Mouse (Mus musculus) neural tube, embryonic 15.5 days (tissue): ENCODE measurements around the gene Rprd1b. TPM values are rescaled to one million over a fixed set of nuclear protein-coding genes. Genes with fewer than 3 reads are reported as not detected.

ENCODE experiments used
- ATAC-seq: fragments of 200-750 bp; cut with Nextera tagmentation; 2 replicates; pipeline ENCODE4 v1.8.0; 2017; ENCODE audit warnings: mild to moderate bottlenecking, moderate TSS enrichment, moderate library complexity; ENCODE audit not compliant: low FRiP score
- H3K27ac ChIP-seq: fragments of 300-500 bp; sonication (generic); replicated peaks from 2 replicates; pipeline ENCODE4 v1.5.1; 2015; ENCODE audit warnings: mild to moderate bottlenecking, inconsistent platforms
- H3K27me3 ChIP-seq: fragments of 300-500 bp; sonication (generic); replicated peaks from 2 replicates; pipeline ENCODE4 v1.6.1; 2015; ENCODE audit warnings: inconsistent platforms
- H3K36me3 ChIP-seq: fragments of 300-500 bp; sonication (generic); 2 replicates; pipeline ENCODE4 v1.6.1; 2015; ENCODE audit warnings: inconsistent platforms
- H3K4me1 ChIP-seq: fragments of 300-500 bp; sonication (generic); 2 replicates; pipeline ENCODE4 v1.6.1; 2015; ENCODE audit warnings: inconsistent platforms
- H3K4me2 ChIP-seq: fragments of 300-500 bp; sonication (generic); 2 replicates; pipeline ENCODE4 v1.6.1; 2015; ENCODE audit warnings: inconsistent platforms, mild to moderate bottlenecking, moderate library complexity
- H3K4me3 ChIP-seq: fragments of 300-500 bp; sonication (generic); replicated peaks from 2 replicates; pipeline ENCODE4 v1.5.1; 2015; ENCODE audit warnings: mild to moderate bottlenecking, inconsistent platforms
- H3K9ac ChIP-seq: fragments of 300-500 bp; sonication (generic); replicated peaks from 2 replicates; pipeline ENCODE4 v1.6.1; 2015; ENCODE audit warnings: mild to moderate bottlenecking, inconsistent platforms
- H3K9me3 ChIP-seq: fragments of 300-500 bp; sonication (generic); replicated peaks from 2 replicates; pipeline ENCODE4 v1.6.1; 2016; ENCODE audit warnings: inconsistent platforms
- WGBS: fragments of 180-500 bp; shearing (Covaris S2); methylation state at CpG from one replicate; pipeline ENCODE4 v1.1.7; 2015; ENCODE audit warnings: mixed read lengths; 5-methylcytosine and 5-hydroxymethylcytosine counted together
- polyA plus RNA-seq: library from polyadenylated mRNA; unstranded; fragments of >200 nt; fragmentation: Nextera tagmentation; extraction: Ambion mirVana; gene quantifications from 2 replicates; pipeline ENCODE4 v1.2.1, GENCODE M21; 2015

The Rprd1b gene
- polyA plus RNA-seq, 1 experiment from 2014 or later = 28.5 TPM

DNA sequence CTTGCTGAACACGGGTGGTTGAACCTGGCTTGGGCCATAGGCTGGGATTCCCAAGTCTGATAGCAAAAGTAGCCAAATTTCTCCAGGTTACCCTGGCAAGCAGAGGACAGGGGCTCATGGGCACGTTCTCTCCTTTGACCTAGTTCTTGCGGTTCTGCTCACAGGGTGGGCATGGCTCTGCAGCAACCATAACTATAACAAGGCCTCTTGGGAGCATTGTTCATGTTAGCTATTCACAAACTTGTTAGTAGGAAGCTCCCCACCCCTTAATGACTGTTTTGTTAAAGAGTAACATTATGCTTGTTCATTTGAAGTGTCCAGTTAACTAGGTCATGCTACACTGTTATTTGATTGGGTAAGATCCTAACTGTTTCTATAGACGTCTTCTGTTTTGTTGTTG, 137.5 kb downstream of the Rprd1b start:
- no peaks in the 10 kb centered on the region for H3K27me3 ChIP-seq
- no peak overlapping the region for H3K4me3 ChIP-seq
- no peak overlapping the region for H3K4me2 ChIP-seq
- ATAC-seq = no peak
- WGBS = 75% methylated on average over 4 of the region's 4 CpGs
- H3K36me3 ChIP-seq = no peaks in the 10 kb centered on the region
- H3K27ac ChIP-seq = no peak overlapping the region
- no peak overlapping the region for H3K9ac ChIP-seq
- H3K4me1 ChIP-seq = peaks cover 7% of the 10 kb centered on the region; the same call in 1 of the 2 replicates
- no peaks in the 10 kb centered on the region for H3K9me3 ChIP-seq

DNA sequence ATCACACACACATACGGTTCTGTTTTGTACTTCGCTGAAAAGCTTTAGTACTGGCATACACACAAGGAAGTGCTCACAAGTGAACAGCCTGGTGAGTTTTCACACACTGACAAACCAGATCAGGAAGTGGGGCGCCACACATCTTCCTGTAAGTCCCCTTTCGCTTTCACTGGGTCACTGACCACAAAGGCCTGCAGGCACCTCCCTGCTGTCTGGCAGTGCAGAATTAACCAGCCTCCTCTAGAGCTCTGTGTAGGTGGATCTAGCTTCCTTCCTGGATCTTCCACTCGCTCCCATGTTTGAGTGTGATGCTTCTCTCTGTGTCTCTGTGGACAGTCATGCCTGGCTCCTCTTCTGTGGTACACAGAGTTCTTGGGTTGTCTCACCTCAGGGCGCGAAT, 138.3 kb downstream of the Rprd1b start:
- Histone ChIP-seq H3K27me3 (no peaks in the 10 kb centered on the region), H3K4me2 (no peak overlapping the region), H3K27ac (no peak overlapping the region), H3K4me1 (peaks cover 7% of the 10 kb centered on the region; the same call in 1 of the 2 replicates), H3K36me3 (no peaks in the 10 kb centered on the region), H3K9ac (no peak overlapping the region), H3K4me3 (no peak overlapping the region), H3K9me3 (no peaks in the 10 kb centered on the region)
- no peak for ATAC-seq
- WGBS = 89% methylated on average over 7 of the region's 7 CpGs

DNA sequence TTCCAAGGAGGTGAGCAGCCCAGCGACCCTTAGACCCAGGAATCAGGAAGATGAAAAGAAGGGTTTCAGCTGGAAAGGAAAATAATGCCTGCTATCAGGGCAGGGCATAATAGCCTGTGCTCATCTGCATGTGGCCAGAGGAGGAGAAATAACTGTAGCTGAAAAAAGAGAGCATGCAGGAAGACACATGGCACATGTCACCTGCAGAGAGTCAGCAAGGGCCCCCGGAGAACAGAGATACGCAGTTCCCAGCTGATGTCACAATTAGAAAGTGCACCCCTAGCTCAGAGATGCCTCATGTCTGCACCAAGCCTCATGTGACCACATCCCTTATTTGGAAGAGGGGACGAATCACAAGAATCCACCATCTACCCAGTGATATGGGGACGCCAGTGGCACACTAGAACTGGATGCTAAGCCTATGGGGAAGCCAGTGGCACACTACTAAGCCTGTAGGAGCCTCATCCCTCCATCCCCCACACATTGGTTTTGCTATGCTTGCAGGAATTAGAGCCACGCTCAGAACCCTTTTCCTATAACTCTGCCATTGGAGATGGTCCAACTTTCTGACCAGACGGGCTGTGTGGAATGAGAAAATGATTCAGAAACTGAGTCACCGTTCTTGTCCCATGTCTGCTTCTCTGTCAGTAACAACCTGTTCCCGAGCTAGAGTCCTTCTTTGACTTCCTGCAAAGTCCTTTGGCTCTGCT, 139.4 kb downstream of the Rprd1b start:
- no peak overlapping the region for H3K9ac ChIP-seq
- H3K27ac ChIP-seq = no peak overlapping the region

DNA sequence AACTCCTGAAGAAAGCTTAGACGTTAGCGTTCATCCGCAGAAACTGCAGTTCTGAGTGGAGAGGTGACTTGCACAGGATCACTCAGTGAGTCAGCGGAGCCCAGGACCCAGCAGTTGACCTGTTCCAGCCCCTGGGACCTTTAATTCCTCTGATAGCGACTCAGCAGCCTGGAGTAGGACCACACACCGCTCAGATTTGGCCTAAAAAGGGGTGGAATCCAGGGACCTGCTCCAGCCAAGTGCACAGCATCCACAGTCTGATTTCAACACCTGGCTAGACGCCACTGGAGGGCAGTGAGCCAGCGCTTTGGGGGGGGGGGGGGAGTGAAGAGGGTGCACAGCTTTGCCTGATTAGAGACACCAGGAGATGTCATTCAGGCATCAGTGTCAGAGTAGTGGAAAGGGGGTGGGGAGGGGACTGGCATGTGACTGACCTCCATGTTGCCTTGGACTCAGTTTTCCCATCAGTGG, 140.5 kb downstream of the Rprd1b start:
- no peak for ATAC-seq
- WGBS = 71% methylated on average over 8 of the region's 8 CpGs
- H3K27me3 ChIP-seq = no peaks in the 10 kb centered on the region

More for the DNA sequence above, 139.4 kb downstream of the Rprd1b start:
- Histone ChIP-seq H3K27me3 (no peaks in the 10 kb centered on the region), H3K4me1 (peaks cover 7% of the 10 kb centered on the region; the same call in 1 of the 2 replicates), H3K36me3 (no peaks in the 10 kb centered on the region), H3K4me3 (no peak overlapping the region), H3K9me3 (no peaks in the 10 kb centered on the region), H3K4me2 (no peak overlapping the region)
- WGBS = 64% methylated on average over 9 of the region's 9 CpGs
- ATAC-seq = no peak

DNA sequence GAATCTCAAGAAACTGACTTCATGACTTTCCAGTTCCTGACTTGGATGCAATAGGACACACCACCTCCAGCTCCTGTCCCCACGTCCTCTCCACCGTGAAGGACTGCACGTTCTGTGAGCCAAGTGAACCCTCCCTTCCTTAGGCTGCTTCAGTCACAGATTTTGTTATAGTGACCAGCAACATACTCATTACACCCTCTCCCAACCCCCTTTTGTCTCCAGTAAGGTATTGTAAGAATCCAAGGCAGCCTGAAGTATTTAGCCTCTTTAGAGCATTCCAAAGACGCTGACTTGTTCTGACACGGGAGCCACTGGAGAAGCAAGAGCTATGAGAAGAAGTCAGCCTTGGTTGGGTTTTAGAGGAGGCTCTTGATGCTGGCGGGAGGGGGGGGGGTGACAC, 141.1 kb downstream of the Rprd1b start:
- ATAC-seq = no peak
- 82% methylated on average over 6 of the region's 6 CpGs for WGBS

More for the DNA sequence above, 140.5 kb downstream of the Rprd1b start:
- H3K4me1 ChIP-seq = peaks cover 7% of the 10 kb centered on the region; the same call in 1 of the 2 replicates
- H3K27ac ChIP-seq = no peak overlapping the region
- no peak overlapping the region for H3K4me3 ChIP-seq
- H3K4me2 ChIP-seq = no peak overlapping the region
- H3K9ac ChIP-seq = no peak overlapping the region
- no peaks in the 10 kb centered on the region for H3K9me3 ChIP-seq
- H3K36me3 ChIP-seq = no peaks in the 10 kb centered on the region

GRCm38 (mm10) chr2:158169771-158170170, 141.5 kb downstream of the Rprd1b start:
- no peaks in the 10 kb centered on the region for H3K27me3 ChIP-seq
- no peak overlapping the region for H3K4me3 ChIP-seq
- no peak overlapping the region for H3K4me2 ChIP-seq
- no peak for ATAC-seq
- H3K9me3 ChIP-seq = no peaks in the 10 kb centered on the region
- H3K9ac ChIP-seq = no peak overlapping the region
- 94% methylated on average over 7 of the region's 7 CpGs for WGBS
- H3K27ac ChIP-seq = no peak overlapping the region
- H3K36me3 ChIP-seq = no peaks in the 10 kb centered on the region
- H3K4me1 ChIP-seq = peaks cover 7% of the 10 kb centered on the region; the same call in 1 of the 2 replicates

More for the DNA sequence above, 141.1 kb downstream of the Rprd1b start:
- H3K36me3 ChIP-seq = no peaks in the 10 kb centered on the region
- H3K4me1 ChIP-seq = peaks cover 7% of the 10 kb centered on the region; the same call in 1 of the 2 replicates
- H3K4me2 ChIP-seq = no peak overlapping the region
- H3K27ac ChIP-seq = no peak overlapping the region
- H3K27me3 ChIP-seq = no peaks in the 10 kb centered on the region
- H3K9me3 ChIP-seq = no peaks in the 10 kb centered on the region
- H3K4me3 ChIP-seq = no peak overlapping the region
- no peak overlapping the region for H3K9ac ChIP-seq

GRCm38 (mm10) chr2:158170394-158170793, 142.1 kb downstream of the Rprd1b start:
- no peaks in the 10 kb centered on the region for H3K36me3 ChIP-seq
- 77% methylated on average over 2 of the region's 2 CpGs for WGBS
- no peak for ATAC-seq
- H3K4me2 ChIP-seq = no peak overlapping the region
- H3K9me3 ChIP-seq = no peaks in the 10 kb centered on the region
- H3K27ac ChIP-seq = no peak overlapping the region
- H3K4me1 ChIP-seq = peaks cover 7% of the 10 kb centered on the region; the same call in 1 of the 2 replicates
- no peaks in the 10 kb centered on the region for H3K27me3 ChIP-seq
- no peak overlapping the region for H3K9ac ChIP-seq
- H3K4me3 ChIP-seq = no peak overlapping the region

DNA sequence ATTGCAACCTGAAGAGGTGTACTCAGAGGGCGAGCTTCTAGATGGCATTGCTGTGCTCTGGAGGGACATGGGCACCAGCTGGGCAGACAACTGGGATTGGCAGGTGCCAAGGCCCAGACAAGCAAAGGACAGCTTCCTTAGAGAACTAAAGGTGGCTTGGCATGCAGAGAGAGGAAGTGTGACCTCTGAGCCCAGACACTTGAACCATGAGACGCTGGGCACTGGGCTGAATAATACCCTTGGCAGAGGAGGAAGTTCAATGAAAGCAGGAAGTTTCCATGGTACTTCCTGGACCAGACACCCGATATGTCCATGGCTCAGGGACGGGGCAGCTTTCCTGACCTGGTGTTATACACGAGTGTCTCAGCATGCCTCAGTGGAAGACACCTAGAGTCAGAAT, 146.1 kb downstream of the Rprd1b start:
- Histone ChIP-seq H3K4me2 (no peak overlapping the region), H3K27ac (no peak overlapping the region), H3K36me3 (no peaks in the 10 kb centered on the region), H3K9me3 (no peaks in the 10 kb centered on the region), H3K4me3 (no peak overlapping the region), H3K9ac (no peak overlapping the region), H3K4me1 (peaks cover 23% of the 10 kb centered on the region), H3K27me3 (no peaks in the 10 kb centered on the region)
- ATAC-seq = no peak
- 84% methylated on average over 5 of the region's 5 CpGs for WGBS

- Histone ChIP-seq H3K9me3 (no peaks in the 10 kb centered on the region), H3K36me3 (no peaks in the 10 kb centered on the region), H3K4me2 (no peak overlapping the region), H3K9ac (no peak overlapping the region), H3K4me1 (peaks cover 28% of the 10 kb centered on the region), H3K27ac (no peak overlapping the region), H3K4me3 (no peak overlapping the region), H3K27me3 (no peaks in the 10 kb centered on the region)
- no peak for ATAC-seq
- 89% methylated on average over 15 of the region's 15 CpGs for WGBS
These were observed 146.7 kb downstream of the Rprd1b start for GRCm38 (mm10) chr2:158174958-158175357.

DNA sequence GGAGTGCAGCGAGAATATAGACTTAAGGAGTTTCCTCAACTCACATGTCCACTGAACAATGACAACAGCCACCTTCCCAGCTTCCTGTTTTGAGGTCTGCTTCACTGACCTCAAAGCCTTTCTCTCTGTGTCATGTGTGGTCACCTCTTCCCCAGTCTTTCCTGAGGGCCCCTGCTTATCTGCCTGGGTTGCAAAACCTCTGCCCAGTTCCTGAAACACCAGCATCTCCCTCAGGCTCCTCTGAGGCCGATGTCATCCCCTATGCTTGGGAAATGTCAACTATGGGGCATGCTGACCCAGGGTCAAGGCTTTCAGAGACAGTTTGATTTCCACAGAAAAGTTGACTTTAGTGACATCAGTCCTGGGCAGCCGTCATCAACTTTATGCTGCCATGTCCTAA, 147.1 kb downstream of the Rprd1b start:
- WGBS = 81% methylated on average over 3 of the region's 3 CpGs
- no peak for ATAC-seq
- Histone ChIP-seq H3K4me3 (no peak overlapping the region), H3K4me2 (no peak overlapping the region), H3K27me3 (no peaks in the 10 kb centered on the region), H3K36me3 (no peaks in the 10 kb centered on the region), H3K27ac (no peak overlapping the region), H3K9ac (no peak overlapping the region), H3K9me3 (no peaks in the 10 kb centered on the region), H3K4me1 (peaks cover 31% of the 10 kb centered on the region)

DNA sequence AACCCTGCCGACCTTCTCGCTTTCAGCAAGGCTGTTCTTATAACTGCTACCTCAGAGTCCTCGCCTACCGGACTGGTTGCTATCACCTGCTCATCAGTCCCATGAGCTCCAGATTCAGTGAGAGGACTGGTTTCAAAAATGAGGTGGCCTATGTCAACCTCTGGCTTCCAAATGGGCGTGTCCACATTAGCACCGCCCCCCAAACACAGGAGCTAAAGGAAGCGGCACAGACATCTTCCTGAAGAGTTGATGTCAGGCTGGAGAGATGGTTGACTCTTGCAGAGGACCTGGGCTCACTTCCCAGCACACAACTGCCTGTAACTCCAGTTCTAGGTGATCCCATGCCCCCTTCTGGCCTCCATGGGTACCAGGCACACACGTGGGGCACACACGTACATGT, 148.5 kb downstream of the Rprd1b start:
- ATAC-seq = no peak
- 93% methylated on average over 9 of the region's 9 CpGs for WGBS
- Histone ChIP-seq H3K4me3 (no peak overlapping the region), H3K9me3 (no peaks in the 10 kb centered on the region), H3K4me2 (no peak overlapping the region), H3K27ac (no peak overlapping the region), H3K36me3 (no peaks in the 10 kb centered on the region), H3K4me1 (peaks cover 37% of the 10 kb centered on the region), H3K9ac (no peak overlapping the region), H3K27me3 (no peaks in the 10 kb centered on the region)

GRCm38 (mm10) chr2:158177574-158177973, 149.3 kb downstream of the Rprd1b start:
- Histone ChIP-seq H3K9ac (no peak overlapping the region), H3K4me3 (no peak overlapping the region), H3K27me3 (no peaks in the 10 kb centered on the region), H3K4me1 (peaks cover 45% of the 10 kb centered on the region), H3K9me3 (no peaks in the 10 kb centered on the region), H3K4me2 (no peak overlapping the region), H3K36me3 (no peaks in the 10 kb centered on the region), H3K27ac (peak overlapping the region; percentile 54; the same call in 1 of the 2 replicates)
- ATAC-seq = no peak
- WGBS = 20% methylated on average over 3 of the region's 3 CpGs
